Mouse (Mus musculus) A20 (cell line): ENCODE measurements around the gene Sept7.
"Not testable (repeated sequence)": the region's sequence is repeated elsewhere in the genome, so short reads cannot be mapped to it uniquely, and the experiment has no call there.

Experiments
- DNase-seq: peaks from one replicate; pipeline ENCODE4 v3.0.0-alpha.2; 2011; ENCODE audit warnings: low read depth, low spot score

The Sept7 gene

GRCm38 (mm10) chr9:25253478-25253824 lies 1.2 kb downstream of the Sept7 start:
- DNase-seq = no peak

GRCm38 (mm10) chr9:25260411-25260810 lies 8.2 kb downstream of the Sept7 start:
- no peak for DNase-seq

- peak; percentile 44 for DNase-seq
These were observed 8.7 kb downstream of the Sept7 start for GRCm38 (mm10) chr9:25260979-25261378.

- no peak for DNase-seq
These were observed 9.8 kb downstream of the Sept7 start for GRCm38 (mm10) chr9:25262087-25262486.

GRCm38 (mm10) chr9:25265795-25266194 lies 13.6 kb downstream of the Sept7 start:
- DNase-seq = no peak

DNA sequence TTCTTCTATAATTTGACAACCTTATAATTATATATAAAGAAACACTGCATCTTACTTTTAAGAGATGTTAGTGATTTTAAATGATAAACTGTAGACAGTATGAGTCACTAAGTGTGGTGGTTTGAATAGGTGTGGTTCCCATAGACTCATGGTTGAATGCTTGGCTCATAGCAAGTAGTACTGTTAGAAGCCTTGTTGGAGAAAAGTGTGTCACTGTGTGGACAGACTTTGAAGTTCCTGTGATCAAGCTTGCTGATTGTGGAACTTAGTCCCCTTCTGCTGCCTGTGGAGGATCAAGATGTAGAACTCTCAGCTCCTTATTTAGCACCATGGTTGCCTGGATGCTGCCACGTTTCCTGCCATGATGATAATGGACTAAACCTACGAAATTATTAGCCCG lies 14.9 kb downstream of the Sept7 start:
- DNase-seq = no peak

- DNase-seq = no peak
These were observed 15.3 kb downstream of the Sept7 start for GRCm38 (mm10) chr9:25267574-25267973.

GRCm38 (mm10) chr9:25271902-25272301 lies 19.7 kb downstream of the Sept7 start:
- no peak for DNase-seq

GRCm38 (mm10) chr9:25289796-25290195 lies 37.6 kb downstream of the Sept7 start:
- no peak for DNase-seq

DNA sequence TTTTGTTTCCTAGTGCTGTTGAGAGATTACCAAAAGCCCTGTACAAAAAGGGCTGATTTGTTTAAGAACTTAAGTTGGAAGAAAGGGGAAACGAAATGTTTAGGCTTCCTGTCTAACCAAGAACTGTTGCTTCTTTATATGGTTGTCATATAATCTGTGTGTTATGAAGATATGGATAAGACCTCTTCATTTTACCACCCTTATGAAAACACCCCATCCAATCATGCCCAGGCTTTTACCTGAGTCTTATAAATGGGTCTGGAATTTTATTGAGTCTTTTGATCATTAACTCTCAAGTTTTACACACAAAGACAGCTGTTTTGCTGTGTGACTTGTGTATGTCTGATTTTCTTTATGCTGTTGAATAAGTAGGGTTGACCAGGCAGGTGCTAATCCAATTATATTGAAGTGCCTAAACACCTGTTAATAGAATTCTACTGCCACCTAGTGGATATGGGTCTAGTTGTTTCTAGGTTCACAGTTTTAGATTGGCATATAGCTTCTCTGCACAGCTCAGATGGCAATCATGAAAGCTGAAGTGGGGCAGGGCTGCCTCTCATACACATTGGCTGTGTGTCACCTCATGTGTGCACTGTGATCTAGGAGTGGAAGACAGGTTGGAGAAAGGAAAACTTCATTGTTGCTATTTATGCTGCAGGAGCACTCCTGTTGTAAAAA lies 57.4 kb downstream of the Sept7 start:
- peak; percentile 50 for DNase-seq

GRCm38 (mm10) chr9:25314304-25314703 lies 62.1 kb downstream of the Sept7 start:
- DNase-seq = no peak

DNA sequence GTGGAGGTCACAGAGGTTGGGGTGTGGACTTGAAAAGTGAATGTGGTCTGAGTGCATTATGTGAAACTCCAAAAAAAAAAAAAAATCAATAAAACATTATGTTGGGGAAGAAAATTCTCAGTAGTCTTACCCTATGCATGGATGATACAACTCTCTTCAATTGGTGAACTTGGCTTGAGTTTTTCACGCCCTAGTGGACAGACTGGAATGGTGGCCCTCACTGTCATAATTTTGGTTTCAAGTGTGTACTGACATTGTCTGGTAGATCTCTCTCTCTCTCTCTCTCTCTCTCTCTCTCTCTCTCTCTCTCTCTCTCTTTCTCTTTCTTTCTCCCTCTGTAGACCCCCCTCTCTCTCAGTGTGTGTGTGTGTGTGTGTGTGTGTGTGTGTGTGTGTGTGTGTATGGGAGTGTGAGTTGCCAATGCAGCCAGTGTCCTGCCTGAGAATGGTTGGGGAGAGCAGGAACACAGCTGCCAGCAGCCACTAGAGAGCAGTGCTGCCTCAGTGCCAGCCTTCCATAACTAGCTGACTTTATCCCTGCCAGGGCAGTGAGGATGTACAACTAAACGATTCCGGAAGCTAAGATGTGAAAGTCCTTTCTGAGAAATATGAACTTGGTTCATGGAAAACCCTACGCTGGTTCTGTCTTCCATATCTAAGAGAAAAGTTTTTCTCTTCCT lies 65.7 kb downstream of the Sept7 start:
- DNase-seq = peak; percentile 35

GRCm38 (mm10) chr9:25319676-25320075 lies 67.4 kb downstream of the Sept7 start:
- DNase-seq = not testable (repeated sequence)

DNA sequence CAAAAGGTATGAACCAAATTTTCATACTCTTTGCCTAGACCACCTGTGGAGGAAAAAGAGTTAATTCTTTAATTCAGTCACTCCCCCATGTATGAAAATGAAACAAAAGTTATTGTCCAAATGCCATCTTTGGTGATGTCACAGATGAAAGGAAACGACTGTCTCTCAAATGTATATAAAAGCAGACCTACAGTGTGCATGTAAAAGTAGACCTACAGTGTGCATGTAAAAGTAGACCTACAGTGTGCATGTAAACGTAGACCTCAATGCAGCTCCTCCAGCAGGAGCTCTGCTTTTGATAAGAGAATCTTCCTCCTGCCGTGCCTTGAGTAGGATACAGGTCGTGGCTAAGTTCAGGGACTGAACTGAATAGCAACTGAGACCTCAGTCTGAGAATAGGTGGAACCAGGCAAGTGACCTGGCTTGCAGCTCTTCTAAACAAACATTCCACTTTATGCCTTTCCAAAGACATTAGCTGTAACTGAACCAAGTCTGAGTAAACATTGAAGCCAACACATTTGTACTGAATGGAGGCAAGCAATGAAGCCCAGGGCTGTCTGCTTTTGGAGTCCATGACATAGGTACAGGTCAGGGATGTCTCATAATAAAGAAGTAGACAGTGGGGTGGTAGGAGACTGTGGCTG lies 75.6 kb downstream of the Sept7 start:
- DNase-seq = no peak

- no peak for DNase-seq
These were observed 76.9 kb downstream of the Sept7 start for GRCm38 (mm10) chr9:25328946-25329723.

DNA sequence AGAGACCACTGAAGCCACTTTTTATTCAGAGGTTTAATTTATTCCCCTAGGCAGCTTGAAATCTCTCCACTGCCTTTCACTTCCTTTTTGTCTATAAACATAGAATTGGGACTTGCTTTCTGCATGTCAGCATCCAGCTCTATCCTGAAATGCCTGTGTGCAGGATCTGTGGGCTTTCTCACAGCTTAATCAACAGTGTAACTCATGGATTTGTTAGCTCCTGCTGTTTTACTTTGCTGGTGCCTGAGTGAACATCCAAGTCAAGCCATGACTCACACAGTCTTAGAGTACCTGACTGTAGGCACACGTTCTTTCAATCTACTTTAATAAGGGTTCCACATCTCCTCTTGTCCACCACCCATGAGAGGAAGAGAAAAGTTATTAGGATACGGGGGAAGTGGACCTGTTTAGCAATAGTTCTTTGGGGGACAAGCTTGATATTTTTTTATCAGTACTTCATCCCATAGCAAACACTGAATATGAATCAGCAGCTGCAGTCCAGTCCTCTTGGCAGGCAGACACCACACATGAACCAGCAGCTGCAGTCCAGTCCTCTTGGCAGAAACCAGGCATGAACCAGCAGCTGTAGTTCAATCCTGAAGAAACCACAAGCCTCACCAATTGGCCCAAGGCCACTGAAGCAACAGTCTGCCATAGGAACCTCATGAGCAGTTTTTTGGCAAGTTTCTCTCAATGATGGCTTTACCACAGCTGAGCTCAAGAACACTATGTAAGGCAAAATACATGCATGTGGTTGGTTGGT lies 85.4 kb downstream of the Sept7 start:
- DNase-seq = no peak

DNA sequence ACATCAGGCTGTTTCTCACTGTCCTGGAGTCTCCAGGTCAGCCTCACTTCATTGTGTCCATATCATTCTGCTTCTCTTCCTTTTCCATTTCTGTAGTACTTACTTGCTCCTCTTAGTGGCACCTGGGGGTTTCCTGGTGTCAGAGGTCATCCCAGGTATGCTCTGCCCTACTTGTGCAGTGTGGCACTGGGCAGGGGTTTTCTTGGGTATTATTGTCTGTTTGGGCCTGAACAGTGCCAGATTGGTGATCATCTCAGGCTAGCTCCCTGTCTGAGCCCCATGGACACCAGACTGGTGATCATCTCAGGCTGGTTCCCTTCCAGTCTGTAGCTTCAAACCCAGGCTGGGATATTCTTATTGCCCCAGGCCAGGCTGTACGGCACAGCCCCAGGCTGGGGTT lies 88.2 kb downstream of the Sept7 start:
- DNase-seq = no peak

- DNase-seq = no peak
These were observed 101.5 kb downstream of the Sept7 start for GRCm38 (mm10) chr9:25353775-25354174.

- DNase-seq = no peak
These were observed 103.6 kb downstream of the Sept7 start for GRCm38 (mm10) chr9:25355806-25356205.

DNA sequence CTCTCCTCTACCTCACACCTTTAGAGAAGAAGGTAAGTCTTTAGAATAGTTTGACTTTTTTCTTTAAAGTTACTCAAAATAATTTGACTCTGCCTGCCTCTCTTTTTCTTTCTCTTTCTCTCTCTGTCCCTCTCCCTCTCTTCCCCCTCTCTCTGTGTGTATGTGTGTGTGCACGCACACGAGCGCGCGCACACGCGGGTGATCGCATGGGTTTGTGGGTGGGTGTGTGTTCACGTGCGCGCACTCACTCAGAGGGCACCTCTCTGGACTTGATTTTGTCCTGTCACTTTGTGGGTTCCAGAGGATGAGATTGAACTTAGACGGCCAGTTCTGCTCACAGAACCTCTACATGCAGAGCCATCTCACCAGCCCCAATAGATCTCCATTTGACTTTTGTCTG lies 105.3 kb downstream of the Sept7 start:
- DNase-seq = no peak

DNA sequence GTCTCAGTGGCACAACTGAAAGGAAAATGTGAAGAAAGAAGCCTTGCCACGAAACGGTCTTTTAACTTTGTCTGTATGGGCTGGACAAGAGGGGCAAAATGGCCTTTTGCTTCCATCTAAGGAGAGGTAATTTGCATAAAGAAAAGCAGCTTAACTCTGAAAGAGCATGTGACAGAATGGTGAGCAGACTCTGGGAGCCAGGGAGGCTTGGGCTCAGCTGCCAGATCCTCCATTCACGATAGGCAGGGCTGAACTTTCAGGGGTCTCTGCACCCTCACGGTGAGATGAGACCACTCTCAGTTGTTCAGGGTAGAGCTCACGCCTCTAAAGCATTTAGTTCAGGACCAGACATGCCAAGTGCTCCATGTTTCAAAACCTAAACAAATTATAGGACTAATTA lies 105.8 kb downstream of the Sept7 start:
- DNase-seq = no peak
